Mouse (Mus musculus) ES-Bruce4 (cell line): Measurements from ENCODE around the gene M6pr. TPM values are rescaled to one million over a fixed set of nuclear protein-coding genes. Genes with fewer than 3 reads are reported as not detected.

Experiments
- H3K27ac ChIP-seq: 2 replicates; pipeline ENCODE4 v1.5.1; 2012; ENCODE audit warnings: low read length, inconsistent platforms; ENCODE audit not compliant: insufficient read depth
- H3K27me3 ChIP-seq: 2 replicates; pipeline ENCODE4 v1.6.1; 2012; ENCODE audit warnings: mild to moderate bottlenecking, low read length, inconsistent platforms; ENCODE audit not compliant: control insufficient read depth, poor library complexity, insufficient read depth, severe bottlenecking
- H3K36me3 ChIP-seq: 2 replicates; pipeline ENCODE4 v1.6.1; 2012; ENCODE audit warnings: inconsistent platforms, mild to moderate bottlenecking, low read length, moderate library complexity; ENCODE audit not compliant: control insufficient read depth, poor library complexity, insufficient read depth, severe bottlenecking
- H3K4me1 ChIP-seq: one replicate; pipeline ENCODE4 v1.8.1; 2011; ENCODE audit warnings: low read length; ENCODE audit not compliant: control insufficient read depth, insufficient read depth
- H3K4me3 ChIP-seq: 2 replicates; pipeline ENCODE4 v1.5.1; 2011; ENCODE audit warnings: low read depth, mild to moderate bottlenecking, low read length
- H3K9ac ChIP-seq: 2 replicates; pipeline ENCODE4 v1.6.1; 2012; ENCODE audit warnings: low read depth, mild to moderate bottlenecking, inconsistent platforms; ENCODE audit not compliant: poor library complexity, severe bottlenecking
- H3K9me3 ChIP-seq: replicated peaks from 2 replicates; pipeline ENCODE4 v1.6.1; 2012; ENCODE audit warnings: mild to moderate bottlenecking, low read length, inconsistent platforms; ENCODE audit not compliant: control insufficient read depth, poor library complexity, insufficient read depth, severe bottlenecking
- CTCF ChIP-seq: IDR thresholded peaks from one replicate; pipeline ENCODE4 v1.8.1; 2011; ENCODE audit warnings: low read depth, low read length
- EP300 ChIP-seq: IDR thresholded peaks from 2 replicates; pipeline ENCODE4 v1.6.1; 2011; ENCODE audit warnings: low read depth, low read length; ENCODE audit not compliant: insufficient read depth
- POLR2A ChIP-seq: IDR thresholded peaks from one replicate; pipeline ENCODE4 v1.8.1; 2011; ENCODE audit warnings: low read length; ENCODE audit not compliant: insufficient read depth
- polyA plus RNA-seq: library from polyadenylated mRNA; stranded (reverse); fragments of >200 nt; gene quantifications from 2 replicates; pipeline ENCODE4 v1.2.4, GENCODE M21; 2011; ENCODE audit warnings: low read depth; ENCODE audit not compliant: missing spikeins, insufficient read depth, insufficient read length

The M6pr gene
- polyA plus RNA-seq, 1 experiment = 104 TPM

DNA sequence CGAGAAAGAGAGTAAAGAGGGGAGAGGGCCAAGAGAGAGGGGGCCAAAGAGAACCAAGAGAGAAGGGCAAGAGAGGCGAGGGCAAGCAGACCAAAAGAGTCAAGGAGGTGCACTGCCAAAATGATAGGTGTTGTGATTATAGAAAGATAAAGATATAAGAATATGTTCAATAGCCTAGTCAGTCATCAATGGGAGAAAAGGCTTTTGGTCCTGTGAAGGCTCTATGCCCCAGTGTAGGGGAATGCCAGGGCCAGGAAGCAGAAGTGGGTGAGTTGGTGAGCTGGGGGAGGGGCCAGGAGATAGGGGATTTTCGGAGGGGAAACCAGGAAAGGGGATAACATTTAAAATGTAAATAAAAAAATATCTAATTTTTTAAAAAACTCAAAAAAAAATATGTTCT is 14.2 kb upstream of the M6pr start:
- no peaks in the 10 kb centered on the region for H3K27me3 ChIP-seq
- no peaks in the 10 kb centered on the region for H3K36me3 ChIP-seq
- H3K4me1 ChIP-seq = no peaks in the 10 kb centered on the region
- H3K9me3 ChIP-seq = no peaks in the 10 kb centered on the region
- no peak overlapping the region for H3K9ac ChIP-seq
- no peak overlapping the region for H3K27ac ChIP-seq
- H3K4me3 ChIP-seq = no peak overlapping the region
- TF ChIP-seq CTCF (no peak), POLR2A (no peak)

DNA sequence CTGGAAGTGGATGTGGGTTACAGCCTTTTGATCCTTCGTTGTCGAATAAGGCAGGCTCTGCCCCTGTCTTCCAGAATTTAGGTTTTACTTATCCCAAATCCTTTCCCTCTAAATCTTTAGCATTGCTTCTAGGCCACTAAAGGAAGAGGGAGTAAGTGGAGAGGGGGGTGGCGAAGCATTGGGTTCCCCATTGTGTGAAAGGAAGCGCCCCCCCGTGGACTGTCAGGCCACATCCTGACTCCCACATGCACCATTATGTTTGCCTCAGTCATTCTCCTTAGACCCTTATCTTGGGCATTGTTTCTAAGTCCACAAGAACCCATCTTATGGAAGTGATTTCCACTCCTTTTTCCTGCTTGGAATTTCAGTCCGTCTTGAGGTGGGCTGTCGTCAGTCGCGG is 13.3 kb upstream of the M6pr start:
- TF ChIP-seq EP300 (no peak), POLR2A (no peak), CTCF (peak; percentile 45)
- Histone ChIP-seq H3K4me3 (no peak overlapping the region), H3K36me3 (no peaks in the 10 kb centered on the region), H3K9ac (no peak overlapping the region), H3K27ac (no peak overlapping the region), H3K9me3 (no peaks in the 10 kb centered on the region), H3K4me1 (no peaks in the 10 kb centered on the region), H3K27me3 (no peaks in the 10 kb centered on the region)

DNA sequence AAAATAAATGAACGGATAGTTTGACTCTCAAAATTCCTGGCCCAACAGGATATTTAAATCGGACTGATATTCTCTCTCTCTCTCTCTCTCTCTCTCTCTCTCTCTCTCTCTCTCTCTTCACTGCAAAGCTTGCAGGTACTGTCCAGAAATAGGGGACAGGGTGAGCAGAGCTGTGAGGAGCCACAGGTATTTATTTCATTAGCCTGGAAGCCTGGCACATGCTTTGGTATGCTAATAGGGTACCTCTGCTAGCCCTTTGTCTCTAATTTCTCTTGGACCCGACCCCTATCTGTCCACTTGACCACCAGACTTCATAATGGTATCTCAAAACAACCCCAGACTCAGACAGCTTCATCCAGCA is 11.6 kb upstream of the M6pr start:
- Histone ChIP-seq H3K9me3 (no peaks in the 10 kb centered on the region), H3K27me3 (no peaks in the 10 kb centered on the region), H3K4me3 (no peak overlapping the region), H3K36me3 (no peaks in the 10 kb centered on the region), H3K27ac (no peak overlapping the region), H3K9ac (no peak overlapping the region), H3K4me1 (no peaks in the 10 kb centered on the region)
- TF ChIP-seq EP300 (no peak), POLR2A (no peak), CTCF (no peak)

DNA sequence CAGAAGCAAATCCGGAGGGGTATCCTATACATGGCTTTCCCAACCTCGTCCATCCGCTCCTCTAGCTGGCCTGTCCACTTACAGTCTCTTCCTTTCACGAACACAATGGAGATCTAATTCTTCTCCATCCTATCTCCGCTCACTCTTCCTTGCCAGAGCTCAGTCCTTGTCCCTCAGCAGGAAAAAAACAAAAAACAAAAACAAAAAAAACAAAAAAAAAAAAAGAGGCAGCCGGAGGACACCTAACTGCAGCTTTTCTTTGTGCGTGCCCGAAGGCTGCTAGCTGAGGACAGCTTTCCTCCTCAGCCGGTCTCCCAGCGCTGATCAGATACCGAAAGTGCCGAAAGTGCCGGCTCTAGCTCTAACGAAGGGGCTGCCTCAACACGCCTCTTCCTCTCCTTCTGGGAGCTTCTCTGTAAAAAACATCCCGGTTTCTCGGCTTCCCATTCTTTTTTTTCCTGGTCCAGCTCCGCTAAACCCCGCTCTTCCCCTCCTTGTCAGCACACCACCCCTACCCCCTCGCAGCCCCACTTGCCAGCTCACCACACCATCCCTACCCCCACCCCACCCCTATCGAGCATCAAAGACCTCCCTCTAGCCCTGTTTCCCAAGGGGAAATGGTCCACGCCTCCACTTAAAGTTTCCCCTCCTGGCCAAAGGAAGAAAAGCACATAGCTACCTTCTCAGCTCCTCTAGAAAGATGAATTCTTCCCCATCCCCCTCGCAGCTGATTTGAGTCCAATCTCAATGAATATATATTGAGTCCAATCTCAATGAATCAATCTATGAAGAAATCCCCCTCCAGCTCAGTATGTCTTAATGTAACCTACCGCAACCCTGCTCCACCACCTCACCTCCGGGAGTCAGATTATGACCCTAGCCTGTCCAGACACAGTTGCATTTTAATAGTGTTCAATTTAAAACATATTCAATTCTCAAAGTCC is 11.0 kb upstream of the M6pr start:
- peak overlapping the region; percentile 26; the same call in 1 of the 2 replicates for H3K9ac ChIP-seq
- H3K27ac ChIP-seq = no peak overlapping the region
- no peaks in the 10 kb centered on the region for H3K9me3 ChIP-seq
- no peaks in the 10 kb centered on the region for H3K27me3 ChIP-seq
- H3K36me3 ChIP-seq = no peaks in the 10 kb centered on the region
- 0 out of 2 replicates have a peak overlapping the region, but pooled peaks have one; percentile 11 for H3K4me3 ChIP-seq
- no peak for TF ChIP-seq CTCF
- no peak for TF ChIP-seq EP300
- TF ChIP-seq POLR2A = no peak
- H3K4me1 ChIP-seq = no peaks in the 10 kb centered on the region

DNA sequence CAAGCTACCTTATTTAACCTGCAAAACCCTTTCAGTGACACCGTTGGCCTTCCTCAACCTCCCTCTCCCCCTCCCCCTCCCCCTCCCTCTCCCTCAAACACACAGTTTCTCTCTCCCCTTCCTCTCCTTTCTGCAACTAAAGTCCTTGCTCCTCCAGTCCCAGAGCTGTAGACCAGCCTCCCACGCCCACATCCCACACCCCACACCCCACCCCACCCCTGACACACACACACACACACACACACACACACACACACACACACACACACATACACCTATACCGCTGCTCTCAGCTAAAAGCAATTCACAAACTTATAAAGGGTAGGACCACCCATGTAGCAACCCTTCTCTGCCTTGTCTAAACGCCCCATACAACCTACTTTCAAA is 10.3 kb upstream of the M6pr start:
- Histone ChIP-seq H3K9ac (no peak overlapping the region), H3K4me1 (no peaks in the 10 kb centered on the region), H3K9me3 (no peaks in the 10 kb centered on the region), H3K27ac (no peak overlapping the region), H3K4me3 (no peak overlapping the region), H3K36me3 (no peaks in the 10 kb centered on the region), H3K27me3 (no peaks in the 10 kb centered on the region)
- TF ChIP-seq POLR2A (no peak), EP300 (no peak), CTCF (no peak)

DNA sequence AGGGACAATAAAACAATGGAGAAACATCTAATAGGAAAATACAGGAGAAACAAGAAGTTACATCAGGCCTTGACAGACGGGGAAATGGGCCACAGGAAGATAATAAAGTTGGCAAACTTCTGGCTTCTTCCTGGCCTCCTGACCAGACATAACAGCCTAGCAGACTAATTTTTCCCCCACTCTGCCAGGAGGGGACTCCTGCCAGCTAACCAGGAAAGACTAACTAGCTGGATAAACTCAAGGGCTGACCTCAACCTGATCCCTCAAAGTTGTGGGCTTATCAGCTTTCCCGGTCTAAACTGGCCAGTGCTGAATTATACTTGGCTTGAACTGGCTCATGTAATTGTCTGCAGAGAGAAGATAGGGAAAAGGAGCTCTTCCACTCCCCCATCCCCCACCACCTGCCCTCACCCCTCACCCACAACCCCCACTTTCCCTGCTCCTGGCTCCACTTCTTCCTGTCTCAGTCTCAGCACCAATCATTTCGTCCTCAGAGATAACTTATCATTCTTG is 8.8 kb upstream of the M6pr start:
- Histone ChIP-seq H3K36me3 (no peaks in the 10 kb centered on the region), H3K4me1 (peaks cover 1% of the 10 kb centered on the region), H3K27ac (no peak overlapping the region), H3K4me3 (no peak overlapping the region), H3K9ac (no peak overlapping the region), H3K27me3 (no peaks in the 10 kb centered on the region), H3K9me3 (no peaks in the 10 kb centered on the region)
- no peak for TF ChIP-seq EP300
- TF ChIP-seq POLR2A = no peak
- TF ChIP-seq CTCF = no peak
